ENCODE assay signal across 30 mouse cellular contexts in genomic region chr5:43786607-43787006, GRCm38 (mm10). TPM values are rescaled to one million over a fixed set of nuclear protein-coding genes. Genes with fewer than 3 reads are reported as not detected.
DNase-seq lines count a peak whose midpoint lies in the region; ATAC-seq and TF ChIP-seq lines count a peak whose summit lies in the region.
"Had no signal": no experiment of that assay in that cellular context is flagged by ENCODE, and none has a peak within 500 bp of the region (broad histone marks: within the 10 kb centered on the region; RNA-seq: fewer than 3 reads in every experiment).

No protein-coding gene starts in this region.

- DNase-seq in liver, adult 2 months (ENCODE audit: extremely low read depth, low read depth, low spot score): peak; percentile 28
- no peak for DNase-seq in liver, embryonic 11.5 days (ENCODE audit: low spot score)
- DNase-seq in spleen, postnatal 36 days (ENCODE audit: low spot score in 2 of 2): peak; percentile 29 to 50
- DNase-seq in spleen, postnatal 4 days (ENCODE audit: low spot score in 2 of 2): no peak
- DNase-seq in urinary bladder, postnatal 36 days (ENCODE audit: low spot score in 2 of 2): no peak
- no peak for DNase-seq in layer of hippocampus, postnatal 25 days (ENCODE audit: extremely low spot score in 1 of 2, low spot score in 1 of 2)
- DNase-seq in urinary bladder, adult 18-20 months (ENCODE audit: low spot score in 2 of 2): no peak
- DNase-seq: adrenal gland, postnatal 25 days; cerebellum, adult 18-20 months; cerebellum, postnatal 10 days; forebrain, postnatal 0 days; heart, postnatal 14 days; kidney, adult 9 months; kidney, postnatal 14 days; layer of hippocampus, adult 9-11 months; liver; lung, adult 2 months; thymus, postnatal 25 days had no signal

- ATAC-seq in liver, embryonic 11.5 days (replicated peaks; ENCODE audit: low FRiP score): no peak
- ATAC-seq in megakaryocyte, adult 5-6 weeks (ENCODE audit: poor library complexity, severe bottlenecking): peak; percentile 73
- ATAC-seq: forebrain, postnatal 0 days; hindbrain, postnatal 0 days; intestine, embryonic 16.5 days had no signal

- no peak for TF ChIP-seq POLR2A in liver, adult 2 months (IDR thresholded peaks at IDR 0.05; ENCODE audit: extremely low read depth, insufficient read depth, low read length)

- no peaks in the 10 kb centered on the region for H3K36me3 ChIP-seq in liver, adult 2 months (ENCODE audit: control insufficient read depth, insufficient read depth, low read length)
- no peaks in the 10 kb centered on the region for H3K36me3 ChIP-seq in liver, embryonic 11.5 days (ENCODE audit: control insufficient read depth, insufficient read depth, low read length)
- H3K36me3 ChIP-seq: embryonic facial prominence, embryonic 10.5 days; embryonic facial prominence, embryonic 15.5 days; forebrain, embryonic 12.5 days; hindbrain, embryonic 12.5 days; midbrain, embryonic 12.5 days; neural tube, embryonic 13.5 days had no signal

- H3K4me3 ChIP-seq in liver, adult 2 months (ENCODE audit: insufficient read depth, low read depth, low read length): no peak overlapping the region
- no peak overlapping the region for H3K4me3 ChIP-seq in liver, embryonic 11.5 days (ENCODE audit: low read depth, low read length)
- H3K4me3 ChIP-seq: embryonic facial prominence, embryonic 10.5 days; embryonic facial prominence, embryonic 15.5 days; forebrain, embryonic 12.5 days; hindbrain, embryonic 12.5 days; midbrain, embryonic 12.5 days; neural tube, embryonic 13.5 days had no signal

- H3K9ac ChIP-seq in liver, adult 2 months (ENCODE audit: low read depth, low read length): no peak overlapping the region
- H3K9ac ChIP-seq in liver, embryonic 11.5 days (ENCODE audit: low read depth, low read length): no peak overlapping the region
- H3K9ac ChIP-seq: embryonic facial prominence, embryonic 15.5 days; forebrain, embryonic 12.5 days; forebrain, postnatal 0 days; hindbrain, embryonic 12.5 days; midbrain, embryonic 12.5 days; neural tube, embryonic 13.5 days had no signal

- H3K9me3 ChIP-seq in liver, embryonic 11.5 days (ENCODE audit: control insufficient read depth, low read length): no peaks in the 10 kb centered on the region
- H3K9me3 ChIP-seq: embryonic facial prominence, embryonic 10.5 days; embryonic facial prominence, embryonic 15.5 days; forebrain, embryonic 12.5 days; hindbrain, embryonic 12.5 days; midbrain, embryonic 12.5 days; neural tube, embryonic 13.5 days had no signal

- 96% methylated on average over 4 of the region's 4 CpGs for WGBS in liver, adult 2 months
- 82% methylated on average over 4 of the region's 4 CpGs for WGBS in liver, embryonic 11.5 days

- H3K79me2 ChIP-seq in liver, adult 2 months (ENCODE audit: control insufficient read depth, insufficient read depth, low read length): no peaks in the 10 kb centered on the region

- H3K27ac ChIP-seq in liver, adult 2 months (replicated peaks; ENCODE audit: insufficient read depth, low read depth, low read length): no peak overlapping the region
- H3K27ac ChIP-seq in liver, embryonic 11.5 days (ENCODE audit: low read depth, low read length): no peak overlapping the region
- H3K27ac ChIP-seq: embryonic facial prominence, embryonic 10.5 days; embryonic facial prominence, embryonic 15.5 days; forebrain, embryonic 12.5 days; hindbrain, embryonic 12.5 days; hindbrain, postnatal 0 days; midbrain, embryonic 12.5 days; neural tube, embryonic 13.5 days had no signal

- H3K27me3 ChIP-seq in liver, adult 2 months (ENCODE audit: control insufficient read depth, insufficient read depth, low read length): peaks cover 4% of the 10 kb centered on the region; the same call in 1 of the 2 replicates
- no peaks in the 10 kb centered on the region for H3K27me3 ChIP-seq in liver, embryonic 11.5 days (replicated peaks; ENCODE audit: control insufficient read depth, insufficient read depth, low read length)
- H3K27me3 ChIP-seq: embryonic facial prominence, embryonic 15.5 days; forebrain, embryonic 12.5 days; hindbrain, embryonic 12.5 days; midbrain, embryonic 12.5 days; neural tube, embryonic 13.5 days had no signal

- peaks cover 5% of the 10 kb centered on the region for H3K4me1 ChIP-seq in liver, adult 2 months (ENCODE audit: control insufficient read depth, insufficient read depth, low read length)
- peaks cover 4% of the 10 kb centered on the region for H3K4me1 ChIP-seq in liver, embryonic 11.5 days (replicated peaks; ENCODE audit: control insufficient read depth, insufficient read depth, low read length)

- no peak for TF ChIP-seq CTCF in liver, adult 2 months (IDR thresholded peaks at IDR 0.05; ENCODE audit: low read depth, low read length)

- no peak overlapping the region for H3K4me2 ChIP-seq in liver, embryonic 11.5 days
- H3K4me2 ChIP-seq: embryonic facial prominence, embryonic 15.5 days; forebrain, embryonic 12.5 days; hindbrain, embryonic 12.5 days; midbrain, embryonic 12.5 days; neural tube, embryonic 13.5 days had no signal

RNA-seq across cellular contexts. Expression of gene Bst1, which starts 32.1 kb away (rescaled TPM):
- 0.18 and 0.20 TPM in 2 replicates for total RNA-seq in liver, adult 2 months (2014; rRNA removed)
- 0.16 and 0.47 TPM in 2 replicates for polyA plus RNA-seq in liver, adult 2 months (2012; rRNA removed)
- polyA plus RNA-seq in liver, embryonic 11.5 days (2014; fragmentation: Nextera tagmentation; extraction: Ambion mirVana): 0.36 TPM in 1 of 2 replicates, not detected in the other
- total RNA-seq in megakaryocyte, adult 5-6 weeks (2015): 29.8 and 31.3 TPM in 2 replicates
- total RNA-seq in megakaryocyte, adult 5-6 weeks (2017): 25.1 and 32.3 TPM in 2 replicates
- total RNA-seq in layer of hippocampus, postnatal 25 days (2021): not detected
- total RNA-seq: gastrocnemius, adult 8-10 months; hindbrain, postnatal 0 days; left cerebral cortex, adult 18-20 months had no signal
- polyA plus RNA-seq: forebrain, embryonic 12.5 days; limb, embryonic 11.5 days had no signal

RNA-seq across cellular contexts. Expression of gene Fbxl5, which starts 34.8 kb away (rescaled TPM):
- total RNA-seq in liver, adult 2 months (2014; rRNA removed): 38.9 and 41.8 TPM in 2 replicates
- polyA plus RNA-seq in liver, adult 2 months (2012; rRNA removed): 13.2 and 17.4 TPM in 2 replicates
- 36.5 and 40.3 TPM in 2 replicates for polyA plus RNA-seq in liver, embryonic 11.5 days (2014; fragmentation: Nextera tagmentation; extraction: Ambion mirVana)
- total RNA-seq in megakaryocyte, adult 5-6 weeks (2015): 81.7 and 82.1 TPM in 2 replicates
- total RNA-seq in megakaryocyte, adult 5-6 weeks (2017): 93.8 and 106 TPM in 2 replicates
- total RNA-seq in layer of hippocampus, postnatal 25 days (2021): 10 to 100 TPM; 86.7 to 94.9 TPM

Comparison
In these comparisons a context has a peak if more than half of its experiments do, and no peak if none do; other contexts are left out.
1. DNase-seq: peak in liver, adult 2 months (single experiment) and spleen, postnatal 36 days (2 of 2); none in liver, embryonic 11.5 days (single experiment), spleen, postnatal 4 days (0 of 2), urinary bladder, postnatal 36 days (0 of 2), layer of hippocampus, postnatal 25 days (0 of 2) and urinary bladder, adult 18-20 months (0 of 2).
2. RNA of gene Bst1, which starts 32.1 kb away (total RNA-seq): 25.1 to 32.3 TPM in megakaryocyte, adult 5-6 weeks; 0.18 to 0.20 TPM in liver, adult 2 months and not detected in layer of hippocampus, postnatal 25 days; every median in the first group is over 10 times any median in the second.